Mouse (Mus musculus): Measurements from ENCODE around the gene D130052B06Rik. TPM values are rescaled to one million over a fixed set of nuclear protein-coding genes. Genes with fewer than 3 reads are reported as not detected.

Gene D130052B06Rik
- not detected in 2 replicates for polyA plus RNA-seq (2012; ENCODE audit: insufficient read depth, insufficient read length, missing spikeins)

GRCm38 (mm10) chr11:33598986-33599385, at the start of gene D130052B06Rik:
Gene D130052B06Rik (plus strand): TSS chr11:33599302.
- Histone ChIP-seq H3K4me3 (ENCODE audit: insufficient read depth, low read depth, low read length) (no peak within 1 kb of the TSS), H3K27ac (replicated peaks; ENCODE audit: low read depth, low read length) (no peak within 1 kb of the TSS), H3K4me1 (ENCODE audit: control insufficient read depth, insufficient read depth, insufficient read length, low read length) (no peaks in the 10 kb centered on the region)

- H3K4me1 ChIP-seq (ENCODE audit: control insufficient read depth, insufficient read depth, insufficient read length, low read length) = no peaks in the 10 kb centered on the region
- no peak overlapping the region for H3K27ac ChIP-seq (replicated peaks; ENCODE audit: low read depth, low read length)
- no peak overlapping the region for H3K4me3 ChIP-seq (ENCODE audit: insufficient read depth, low read depth, low read length)
These were observed 48.1 kb upstream of the D130052B06Rik start for GRCm38 (mm10) chr11:33550861-33551560.

GRCm38 (mm10) chr11:33554123-33554522, 45.0 kb upstream of the D130052B06Rik start:
- no peak overlapping the region for H3K4me3 ChIP-seq (ENCODE audit: insufficient read depth, low read depth, low read length)
- no peaks in the 10 kb centered on the region for H3K4me1 ChIP-seq (ENCODE audit: control insufficient read depth, insufficient read depth, insufficient read length, low read length)
- no peak overlapping the region for H3K27ac ChIP-seq (replicated peaks; ENCODE audit: low read depth, low read length)

- H3K4me3 ChIP-seq (ENCODE audit: insufficient read depth, low read depth, low read length) = no peak overlapping the region
- H3K4me1 ChIP-seq (ENCODE audit: control insufficient read depth, insufficient read depth, insufficient read length, low read length) = no peaks in the 10 kb centered on the region
- no peak overlapping the region for H3K27ac ChIP-seq (replicated peaks; ENCODE audit: low read depth, low read length)
These were observed 35.2 kb upstream of the D130052B06Rik start for GRCm38 (mm10) chr11:33563921-33564320.

GRCm38 (mm10) chr11:33570413-33570812, 28.7 kb upstream of the D130052B06Rik start:
- Histone ChIP-seq H3K4me1 (ENCODE audit: control insufficient read depth, insufficient read depth, insufficient read length, low read length) (no peaks in the 10 kb centered on the region), H3K4me3 (ENCODE audit: insufficient read depth, low read depth, low read length) (no peak overlapping the region), H3K27ac (replicated peaks; ENCODE audit: low read depth, low read length) (no peak overlapping the region)

- Histone ChIP-seq H3K4me3 (ENCODE audit: insufficient read depth, low read depth, low read length) (no peak overlapping the region), H3K4me1 (ENCODE audit: control insufficient read depth, insufficient read depth, insufficient read length, low read length) (no peaks in the 10 kb centered on the region), H3K27ac (replicated peaks; ENCODE audit: low read depth, low read length) (no peak overlapping the region)
These were observed 24.2 kb upstream of the D130052B06Rik start for GRCm38 (mm10) chr11:33574944-33575343.

- H3K4me3 ChIP-seq (ENCODE audit: insufficient read depth, low read depth, low read length) = no peak within 1 kb of the TSS
- no peak within 1 kb of the TSS for H3K27ac ChIP-seq (replicated peaks; ENCODE audit: low read depth, low read length)
- H3K4me1 ChIP-seq (ENCODE audit: control insufficient read depth, insufficient read depth, insufficient read length, low read length) = no peaks in the 10 kb centered on the region
These were observed 20.2 kb upstream of the D130052B06Rik start, which contains the start of gene Gabrp for GRCm38 (mm10) chr11:33578859-33579258. Gene Gabrp (minus strand): TSS chr11:33578959.

GRCm38 (mm10) chr11:33579621-33580020, 19.5 kb upstream of the D130052B06Rik start:
- Histone ChIP-seq H3K4me3 (ENCODE audit: insufficient read depth, low read depth, low read length) (no peak overlapping the region), H3K4me1 (ENCODE audit: control insufficient read depth, insufficient read depth, insufficient read length, low read length) (no peaks in the 10 kb centered on the region), H3K27ac (replicated peaks; ENCODE audit: low read depth, low read length) (no peak overlapping the region)

- no peak overlapping the region for H3K4me3 ChIP-seq (ENCODE audit: insufficient read depth, low read depth, low read length)
- H3K4me1 ChIP-seq (ENCODE audit: control insufficient read depth, insufficient read depth, insufficient read length, low read length) = no peaks in the 10 kb centered on the region
- no peak overlapping the region for H3K27ac ChIP-seq (replicated peaks; ENCODE audit: low read depth, low read length)
These were observed 12.5 kb upstream of the D130052B06Rik start for GRCm38 (mm10) chr11:33586614-33587013.

GRCm38 (mm10) chr11:33590771-33591170, 8.3 kb upstream of the D130052B06Rik start:
- H3K4me3 ChIP-seq (ENCODE audit: insufficient read depth, low read depth, low read length) = no peak overlapping the region
- no peak overlapping the region for H3K27ac ChIP-seq (replicated peaks; ENCODE audit: low read depth, low read length)
- no peaks in the 10 kb centered on the region for H3K4me1 ChIP-seq (ENCODE audit: control insufficient read depth, insufficient read depth, insufficient read length, low read length)

GRCm38 (mm10) chr11:33592826-33593225, 6.3 kb upstream of the D130052B06Rik start:
- no peaks in the 10 kb centered on the region for H3K4me1 ChIP-seq (ENCODE audit: control insufficient read depth, insufficient read depth, insufficient read length, low read length)
- no peak overlapping the region for H3K27ac ChIP-seq (replicated peaks; ENCODE audit: low read depth, low read length)
- H3K4me3 ChIP-seq (ENCODE audit: insufficient read depth, low read depth, low read length) = no peak overlapping the region

- Histone ChIP-seq H3K27ac (replicated peaks; ENCODE audit: low read depth, low read length) (no peak overlapping the region), H3K4me1 (ENCODE audit: control insufficient read depth, insufficient read depth, insufficient read length, low read length) (no peaks in the 10 kb centered on the region), H3K4me3 (ENCODE audit: insufficient read depth, low read depth, low read length) (no peak overlapping the region)
These were observed 2.4 kb upstream of the D130052B06Rik start for GRCm38 (mm10) chr11:33596655-33597054.

- no peak overlapping the region for H3K27ac ChIP-seq (replicated peaks; ENCODE audit: low read depth, low read length)
- no peak overlapping the region for H3K4me3 ChIP-seq (ENCODE audit: insufficient read depth, low read depth, low read length)
- no peaks in the 10 kb centered on the region for H3K4me1 ChIP-seq (ENCODE audit: control insufficient read depth, insufficient read depth, insufficient read length, low read length)
These were observed 4.1 kb downstream of the D130052B06Rik start for GRCm38 (mm10) chr11:33603174-33603573.

GRCm38 (mm10) chr11:33607784-33608183, 8.7 kb downstream of the D130052B06Rik start:
- H3K4me1 ChIP-seq (ENCODE audit: control insufficient read depth, insufficient read depth, insufficient read length, low read length) = no peaks in the 10 kb centered on the region
- H3K27ac ChIP-seq (replicated peaks; ENCODE audit: low read depth, low read length) = no peak overlapping the region
- H3K4me3 ChIP-seq (ENCODE audit: insufficient read depth, low read depth, low read length) = no peak overlapping the region

- Histone ChIP-seq H3K27ac (replicated peaks; ENCODE audit: low read depth, low read length) (no peak overlapping the region), H3K4me3 (ENCODE audit: insufficient read depth, low read depth, low read length) (no peak overlapping the region), H3K4me1 (ENCODE audit: control insufficient read depth, insufficient read depth, insufficient read length, low read length) (no peaks in the 10 kb centered on the region)
These were observed 15.1 kb downstream of the D130052B06Rik start for GRCm38 (mm10) chr11:33614218-33614617.

GRCm38 (mm10) chr11:33627136-33627742, 28.1 kb downstream of the D130052B06Rik start:
- no peak overlapping the region for H3K4me3 ChIP-seq (ENCODE audit: insufficient read depth, low read depth, low read length)
- H3K27ac ChIP-seq (replicated peaks; ENCODE audit: low read depth, low read length) = no peak overlapping the region

More at GRCm38 (mm10) chr11:33627136-33627742, 28.1 kb downstream of the D130052B06Rik start:
- H3K4me1 ChIP-seq (ENCODE audit: control insufficient read depth, insufficient read depth, insufficient read length, low read length) = no peaks in the 10 kb centered on the region
